Mouse (Mus musculus) embryonic fibroblast, embryonic 13.5 days (primary cell): Measurements from ENCODE around the gene Xlr4a. TPM values are rescaled to one million over a fixed set of nuclear protein-coding genes. Genes with fewer than 3 reads are reported as not detected.
A peak's percentile ranks its signal among the peaks of the same experiment; 100 is the strongest.

Experiments
- H3K27ac ChIP-seq: 2 replicates; pipeline ENCODE4 v1.5.1; 2012; ENCODE audit warnings: low read length, control low read depth, inconsistent platforms; ENCODE audit not compliant: insufficient read depth
- H3K4me1 ChIP-seq: 2 replicates; pipeline ENCODE4 v1.6.1; 2011; ENCODE audit warnings: low read length; ENCODE audit not compliant: control insufficient read depth, insufficient read depth
- H3K4me3 ChIP-seq: 2 replicates; pipeline ENCODE4 v1.5.1; 2011; ENCODE audit warnings: mild to moderate bottlenecking, control low read depth, low read length; ENCODE audit not compliant: insufficient read depth
- CTCF ChIP-seq: IDR thresholded peaks from 2 replicates; pipeline ENCODE4 v1.5.1; 2011; ENCODE audit warnings: mild to moderate bottlenecking, control low read depth, low read length, moderate library complexity, borderline replicate concordance; ENCODE audit not compliant: insufficient read depth
- POLR2A ChIP-seq: IDR thresholded peaks from 2 replicates; pipeline ENCODE4 v1.6.1; 2011; ENCODE audit warnings: low read depth, mild to moderate bottlenecking, control low read depth, low read length, moderate library complexity
- polyA plus RNA-seq: library from polyadenylated mRNA; stranded (reverse); fragments of >200 nt; gene quantifications from 2 replicates; pipeline ENCODE4 v1.2.4, GENCODE M21; 2011; ENCODE audit warnings: low read depth; ENCODE audit not compliant: missing spikeins, insufficient read length

Gene Xlr4a
- polyA plus RNA-seq, 1 experiment = not detected

GRCm38 (mm10) chrX:73053860-73054563 lies 28.3 kb downstream of the Xlr4a start:
- no peak for TF ChIP-seq POLR2A
- peak; percentile 86 for TF ChIP-seq CTCF
- no peak overlapping the region for H3K4me3 ChIP-seq
- no peaks in the 10 kb centered on the region for H3K4me1 ChIP-seq
- no peak overlapping the region for H3K27ac ChIP-seq

- TF ChIP-seq CTCF (no peak), POLR2A (no peak)
Measured at GRCm38 (mm10) chrX:73039666-73040065, 42.6 kb downstream of the Xlr4a start.

GRCm38 (mm10) chrX:73038831-73039230 lies 43.4 kb downstream of the Xlr4a start:
- no peak overlapping the region for H3K4me3 ChIP-seq
- no peak overlapping the region for H3K27ac ChIP-seq
- TF ChIP-seq POLR2A (no peak), CTCF (no peak)
- no peaks in the 10 kb centered on the region for H3K4me1 ChIP-seq

More at GRCm38 (mm10) chrX:73039666-73040065, 42.6 kb downstream of the Xlr4a start:
- H3K4me3 ChIP-seq = no peak overlapping the region
- H3K27ac ChIP-seq = no peak overlapping the region
- H3K4me1 ChIP-seq = no peaks in the 10 kb centered on the region

GRCm38 (mm10) chrX:73037003-73037402 lies 45.3 kb downstream of the Xlr4a start, which contains the start of gene Pnma5:
Gene Pnma5, minus strand, starts transcription at chrX:73037103.
- Histone ChIP-seq H3K4me1 (no peaks in the 10 kb centered on the region), H3K27ac (no peak within 1 kb of the TSS), H3K4me3 (no peak within 1 kb of the TSS)
- no peak for TF ChIP-seq POLR2A
- TF ChIP-seq CTCF = no peak

Other genes starting within 250 kb of the Xlr4a start
- gene Cetn2, start 164.1 kb downstream of the Xlr4a start, polyA plus RNA-seq = 30.5 and 32.0 TPM in 2 replicates
- gene Nsdhl, start 163.9 kb downstream of the Xlr4a start, polyA plus RNA-seq = 36.8 and 43.6 TPM in 2 replicates
- gene Zfp185, start 95.1 kb downstream of the Xlr4a start, polyA plus RNA-seq = 0.78 and 2.7 TPM in 2 replicates
- not detected in 2 replicates for gene Pnma5, start 45.4 kb downstream of the Xlr4a start, polyA plus RNA-seq
- gene Pnma3, start 17.7 kb downstream of the Xlr4a start, polyA plus RNA-seq = not detected in 2 replicates
- 0.67 TPM in 1 of 2 replicates, not detected in the other for gene Xlr3a, start 14.6 kb upstream of the Xlr4a start, polyA plus RNA-seq
- gene Gm14685, start 34.6 kb upstream of the Xlr4a start, polyA plus RNA-seq = not detected in 2 replicates
- not detected in 2 replicates for gene Xlr5b, start 66.3 kb upstream of the Xlr4a start, polyA plus RNA-seq
- not detected in 2 replicates for gene DXBay18, start 67.0 kb upstream of the Xlr4a start, polyA plus RNA-seq
- gene Spin2d, start 94.5 kb upstream of the Xlr4a start, polyA plus RNA-seq = not detected in 2 replicates
- 2.5 and 2.9 TPM in 2 replicates for gene Xlr3b, start 109.7 kb upstream of the Xlr4a start, polyA plus RNA-seq
- not detected in 2 replicates for gene Xlr4b, start 131.9 kb upstream of the Xlr4a start, polyA plus RNA-seq
- 2.8 and 4.0 TPM in 2 replicates for gene F8a, start 145.8 kb upstream of the Xlr4a start, polyA plus RNA-seq
- not detected in 2 replicates for gene Xlr4c, start 160.7 kb upstream of the Xlr4a start, polyA plus RNA-seq
- gene Xlr3c, start 182.9 kb upstream of the Xlr4a start, polyA plus RNA-seq = not detected in 2 replicates
- not detected in 2 replicates for gene Xlr5a, start 210.5 kb upstream of the Xlr4a start, polyA plus RNA-seq
- gene Xlr5c, start 210.5 kb upstream of the Xlr4a start, polyA plus RNA-seq = not detected in 2 replicates